Mouse (Mus musculus) heart, embryonic 10.5 days (tissue): Measurements from ENCODE around the gene Myl6b. TPM values are rescaled to one million over a fixed set of nuclear protein-coding genes. Genes with fewer than 3 reads are reported as not detected.

ENCODE experiments used
- DNase-seq: peaks from one replicate; pipeline ENCODE4 v3.0.0-alpha.2; 2017; ENCODE audit warnings: low spot score
- H3K27ac ChIP-seq: fragments of 300-500 bp; sonication (generic); 2 replicates; pipeline ENCODE4 v1.5.1; 2016; ENCODE audit warnings: mild to moderate bottlenecking
- H3K27me3 ChIP-seq: fragments of 300-500 bp; sonication (generic); 2 replicates; pipeline ENCODE4 v1.6.1; 2016; ENCODE audit warnings: mild to moderate bottlenecking; ENCODE audit not compliant: poor library complexity, insufficient read depth, severe bottlenecking
- H3K36me3 ChIP-seq: fragments of 300-500 bp; sonication (generic); 2 replicates; pipeline ENCODE4 v1.6.1; 2016; ENCODE audit warnings: mild to moderate bottlenecking, moderate library complexity
- H3K4me1 ChIP-seq: fragments of 300-500 bp; sonication (generic); 2 replicates; pipeline ENCODE4 v1.6.1; 2016; ENCODE audit warnings: mild to moderate bottlenecking
- H3K4me3 ChIP-seq: fragments of 300-500 bp; sonication (generic); 2 replicates; pipeline ENCODE4 v1.5.1; 2016; ENCODE audit warnings: mild to moderate bottlenecking, moderate library complexity
- H3K9me3 ChIP-seq: fragments of 300-500 bp; sonication (generic); 2 replicates; pipeline ENCODE4 v1.6.1; 2016; ENCODE audit warnings: mild to moderate bottlenecking, moderate library complexity
- WGBS: fragments of 180-500 bp; shearing (Covaris S2); methylation state at CpG from one replicate; pipeline ENCODE4 v1.1.7; 2016; 5-methylcytosine and 5-hydroxymethylcytosine counted together
- polyA plus RNA-seq: library from polyadenylated mRNA; unstranded; fragments of >200 nt; fragmentation: Nextera tagmentation; extraction: Ambion mirVana; gene quantifications from 2 replicates; pipeline ENCODE4 v1.2.1, GENCODE M21; 2016

Gene Myl6b
- polyA plus RNA-seq, 1 experiment from 2014 or later: 3.2 TPM

DNA sequence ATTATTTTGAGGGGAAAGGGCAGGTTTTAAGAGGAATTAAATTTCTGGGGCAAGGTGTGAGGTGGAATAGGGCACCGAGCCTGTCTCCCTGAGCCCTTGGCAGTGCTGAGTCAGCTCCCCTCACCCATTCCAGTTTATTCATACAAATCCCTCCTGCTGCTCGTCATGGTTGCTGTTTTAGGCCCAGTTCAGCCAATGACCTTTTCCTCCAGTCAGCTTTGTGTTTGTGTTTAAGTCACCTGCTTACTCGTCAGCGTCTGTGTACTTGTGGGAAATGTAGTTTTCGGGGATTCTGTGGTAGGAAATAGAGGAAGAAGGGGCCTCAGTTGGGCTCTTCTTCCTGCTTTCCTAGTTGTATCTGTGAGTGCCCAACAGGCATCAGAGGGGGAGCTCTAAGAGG is 9.1 kb downstream of the Myl6b start:
- peaks cover 38% of the 10 kb centered on the region for H3K4me1 ChIP-seq
- H3K4me3 ChIP-seq: peak overlapping the region; percentile 1; the same call in 1 of the 2 replicates
- no peak for DNase-seq
- peak overlapping the region; percentile 96 for H3K27ac ChIP-seq
- no peaks in the 10 kb centered on the region for H3K27me3 ChIP-seq
- peaks cover 75% of the 10 kb centered on the region for H3K36me3 ChIP-seq
- no peaks in the 10 kb centered on the region for H3K9me3 ChIP-seq
- 59% methylated on average over 5 of the region's 5 CpGs for WGBS

DNA sequence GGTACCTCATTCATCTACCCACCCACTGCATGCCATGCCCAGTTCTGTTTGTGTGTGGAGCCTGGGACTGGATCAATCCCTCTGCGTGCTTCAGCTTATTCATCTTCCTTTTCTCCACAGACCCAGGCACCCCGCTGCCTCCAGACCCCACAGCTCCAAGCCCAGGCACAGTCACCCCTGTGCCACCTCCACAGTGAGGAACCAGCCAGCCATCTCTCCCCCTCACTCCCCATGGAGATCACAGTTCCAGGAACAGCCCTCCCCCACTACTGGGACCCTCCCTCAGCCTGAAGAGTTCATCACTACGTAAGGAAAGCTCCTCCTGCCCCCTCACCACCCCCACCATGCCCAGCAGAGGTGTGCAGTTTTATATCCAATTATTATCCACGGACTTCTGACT is 9.7 kb downstream of the Myl6b start:
- Histone ChIP-seq H3K27ac (0 out of 2 replicates have a peak overlapping the region, but pooled peaks have one; percentile 72), H3K4me3 (no peak overlapping the region), H3K36me3 (peaks cover 81% of the 10 kb centered on the region), H3K4me1 (peaks cover 37% of the 10 kb centered on the region), H3K27me3 (no peaks in the 10 kb centered on the region), H3K9me3 (no peaks in the 10 kb centered on the region)
- WGBS: 77% methylated on average over 4 of the region's 4 CpGs
- no peak for DNase-seq

DNA sequence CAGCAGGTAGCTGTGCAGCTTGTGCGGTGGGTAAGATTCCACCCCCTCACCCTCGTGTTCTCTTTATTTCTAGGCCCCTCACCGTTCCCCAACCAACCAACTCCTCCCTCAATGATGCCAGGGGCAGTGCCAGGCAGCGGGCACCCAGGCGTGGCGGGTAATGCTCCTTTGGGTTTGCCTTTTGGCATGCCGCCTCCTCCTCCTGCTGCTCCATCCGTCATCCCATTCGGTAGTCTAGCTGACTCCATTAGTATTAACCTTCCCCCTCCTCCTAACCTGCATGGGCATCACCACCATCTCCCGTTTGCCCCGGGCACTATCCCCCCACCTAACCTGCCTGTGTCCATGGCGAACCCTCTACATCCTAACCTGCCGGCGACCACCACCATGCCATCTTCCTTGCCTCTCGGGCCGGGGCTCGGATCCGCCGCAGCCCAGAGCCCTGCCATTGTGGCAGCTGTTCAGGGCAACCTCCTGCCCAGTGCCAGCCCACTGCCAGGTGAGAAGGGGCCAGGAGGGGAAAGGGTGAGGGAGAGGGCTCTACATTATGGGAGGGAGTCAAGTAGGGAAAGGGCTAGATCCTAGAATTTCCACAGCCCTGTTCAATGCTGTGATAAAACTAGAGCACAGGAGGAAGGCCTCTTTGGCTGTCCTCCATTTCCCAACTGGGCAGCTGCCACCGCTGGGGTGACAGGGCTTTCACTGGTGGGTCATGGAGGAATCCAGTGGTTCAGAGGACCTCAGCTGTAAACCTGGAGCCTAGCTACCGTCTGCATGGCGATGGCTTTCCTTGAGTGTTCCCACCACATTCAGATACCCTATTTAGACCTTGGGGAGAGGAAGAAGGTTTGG is 10.4 kb downstream of the Myl6b start:
- WGBS: 91% methylated on average over 22 of the region's 22 CpGs
- DNase-seq: no peak
- no peak overlapping the region for H3K4me3 ChIP-seq
- H3K4me1 ChIP-seq: peaks cover 37% of the 10 kb centered on the region
- no peaks in the 10 kb centered on the region for H3K9me3 ChIP-seq
- H3K27me3 ChIP-seq: no peaks in the 10 kb centered on the region
- peaks cover 88% of the 10 kb centered on the region for H3K36me3 ChIP-seq
- no peak overlapping the region for H3K27ac ChIP-seq

DNA sequence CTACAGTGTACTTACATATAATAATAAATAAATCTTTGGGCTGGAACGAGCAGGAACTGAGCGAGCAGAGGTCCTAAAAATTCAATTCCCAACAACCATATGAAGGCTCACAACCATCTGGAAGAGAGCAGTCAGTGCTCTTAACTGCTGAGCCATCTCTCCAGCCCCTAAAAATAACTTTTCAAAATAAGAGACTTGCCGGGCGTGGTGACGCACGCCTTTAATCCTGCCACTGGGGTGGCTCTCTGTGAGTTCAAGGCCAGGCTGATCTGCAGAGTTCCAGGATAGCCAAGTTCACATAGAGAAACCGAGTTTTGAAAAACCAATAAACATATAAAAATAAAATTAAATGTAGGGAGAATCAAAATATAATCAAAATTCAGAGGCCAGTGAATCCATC is 12.1 kb downstream of the Myl6b start:
- H3K4me1 ChIP-seq: peaks cover 24% of the 10 kb centered on the region
- H3K27me3 ChIP-seq: no peaks in the 10 kb centered on the region
- no peak overlapping the region for H3K27ac ChIP-seq
- no peaks in the 10 kb centered on the region for H3K9me3 ChIP-seq
- DNase-seq: peak; percentile 63
- no peak overlapping the region for H3K4me3 ChIP-seq
- H3K36me3 ChIP-seq: peaks cover 97% of the 10 kb centered on the region
- 83% methylated on average over 7 of the region's 7 CpGs for WGBS

DNA sequence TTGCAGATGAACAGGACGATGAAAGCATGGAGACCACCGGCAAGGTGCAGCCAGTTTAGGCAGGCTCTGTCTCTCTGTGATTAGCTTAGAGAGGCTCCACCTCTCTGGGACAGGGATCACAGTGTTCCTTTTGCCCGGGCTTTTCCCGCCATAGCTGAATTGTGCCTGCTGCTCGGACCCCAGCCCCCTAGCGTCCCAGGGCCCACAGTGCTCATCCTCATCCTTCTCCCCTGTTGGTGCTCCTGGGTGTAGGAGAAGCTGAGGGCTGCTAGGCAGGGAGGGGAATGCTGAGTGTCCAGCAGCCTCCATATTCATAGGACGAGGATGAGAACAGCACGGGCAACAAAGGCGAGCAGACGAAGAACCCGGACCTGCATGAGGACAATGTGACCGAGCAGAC is 24.1 kb downstream of the Myl6b start:
- H3K9me3 ChIP-seq: no peaks in the 10 kb centered on the region
- WGBS: 82% methylated on average over 12 of the region's 12 CpGs
- H3K36me3 ChIP-seq: peaks cover 92% of the 10 kb centered on the region

DNA sequence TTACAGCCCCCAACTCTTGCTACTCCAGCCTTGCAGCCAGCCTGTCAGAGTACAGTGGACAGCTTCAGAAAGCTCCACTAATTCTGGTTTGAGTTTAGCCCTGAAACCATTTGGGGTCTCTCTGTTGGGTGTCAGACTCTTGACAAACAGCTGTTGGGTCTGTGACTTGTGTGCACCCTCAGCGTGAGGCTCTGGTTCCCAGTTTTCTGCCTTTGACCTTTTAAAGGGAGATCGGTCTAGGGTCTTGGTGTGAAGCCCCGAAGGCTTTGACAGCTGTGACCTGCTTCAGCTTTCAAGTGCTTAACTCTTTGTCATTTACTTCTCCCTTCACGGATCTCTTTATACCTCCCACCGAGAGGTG is 38.2 kb downstream of the Myl6b start:
- peaks cover 43% of the 10 kb centered on the region for H3K36me3 ChIP-seq
- 8% methylated on average over 5 of the region's 5 CpGs for WGBS
- no peaks in the 10 kb centered on the region for H3K9me3 ChIP-seq
- no peaks in the 10 kb centered on the region for H3K27me3 ChIP-seq
- H3K4me1 ChIP-seq: peaks cover 10% of the 10 kb centered on the region
- DNase-seq: no peak
- peak overlapping the region; percentile 90 for H3K4me3 ChIP-seq
- H3K27ac ChIP-seq: peak overlapping the region; percentile 98

More for the DNA sequence above, 24.1 kb downstream of the Myl6b start:
- DNase-seq: no peak
- Histone ChIP-seq H3K4me1 (no peaks in the 10 kb centered on the region), H3K27me3 (no peaks in the 10 kb centered on the region), H3K4me3 (no peak overlapping the region), H3K27ac (no peak overlapping the region)

DNA sequence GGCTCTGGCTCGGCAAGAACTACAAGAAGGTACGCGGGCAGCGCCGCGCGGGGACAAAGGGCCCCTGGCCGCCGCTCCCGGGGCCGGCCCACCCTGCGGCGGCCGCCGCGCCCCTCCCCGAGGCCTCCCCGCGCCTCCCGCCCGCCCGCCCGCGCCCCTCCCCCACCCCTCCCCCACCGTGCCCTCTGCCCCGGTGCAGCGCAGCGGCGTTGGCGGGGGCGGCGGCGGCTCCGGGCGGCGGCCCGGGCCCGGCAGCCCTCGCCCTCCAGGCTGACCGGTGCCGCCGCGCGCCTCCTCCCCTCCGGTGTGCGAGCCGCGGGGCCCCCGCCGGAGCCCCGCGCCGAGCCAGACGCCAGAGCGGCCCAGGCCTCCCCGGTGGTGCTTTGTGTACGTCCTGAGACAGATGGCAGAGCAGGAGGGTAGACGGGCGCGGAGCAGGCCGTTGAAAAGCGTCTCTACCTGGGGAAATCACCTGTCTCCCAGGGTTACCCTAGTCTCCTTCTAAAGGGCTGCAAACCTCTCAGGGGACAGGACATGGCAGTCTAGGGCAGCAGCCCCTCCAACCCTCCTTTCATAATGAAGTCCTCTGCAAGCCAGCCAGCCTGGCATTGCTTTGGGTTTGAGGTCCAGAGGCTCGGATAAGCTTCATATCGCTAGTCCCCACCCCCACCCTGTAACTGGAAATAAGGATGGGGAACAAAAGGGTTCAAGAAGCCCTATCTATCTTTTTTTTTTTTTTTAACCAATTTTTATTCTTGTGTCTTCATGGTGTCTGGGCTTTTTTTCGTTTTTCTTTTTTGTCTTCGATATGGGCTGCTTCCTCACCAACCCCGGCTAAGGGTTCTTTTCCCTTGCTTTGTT is 38.8 kb downstream of the Myl6b start:
- Histone ChIP-seq H3K4me3 (peak overlapping the region; percentile 90), H3K9me3 (no peaks in the 10 kb centered on the region), H3K27ac (peak overlapping the region; percentile 98), H3K27me3 (no peaks in the 10 kb centered on the region), H3K4me1 (peaks cover 10% of the 10 kb centered on the region), H3K36me3 (peaks cover 37% of the 10 kb centered on the region)
- 2% methylated on average over 42 of the region's 67 CpGs for WGBS
- peak; percentile 81 for DNase-seq

DNA sequence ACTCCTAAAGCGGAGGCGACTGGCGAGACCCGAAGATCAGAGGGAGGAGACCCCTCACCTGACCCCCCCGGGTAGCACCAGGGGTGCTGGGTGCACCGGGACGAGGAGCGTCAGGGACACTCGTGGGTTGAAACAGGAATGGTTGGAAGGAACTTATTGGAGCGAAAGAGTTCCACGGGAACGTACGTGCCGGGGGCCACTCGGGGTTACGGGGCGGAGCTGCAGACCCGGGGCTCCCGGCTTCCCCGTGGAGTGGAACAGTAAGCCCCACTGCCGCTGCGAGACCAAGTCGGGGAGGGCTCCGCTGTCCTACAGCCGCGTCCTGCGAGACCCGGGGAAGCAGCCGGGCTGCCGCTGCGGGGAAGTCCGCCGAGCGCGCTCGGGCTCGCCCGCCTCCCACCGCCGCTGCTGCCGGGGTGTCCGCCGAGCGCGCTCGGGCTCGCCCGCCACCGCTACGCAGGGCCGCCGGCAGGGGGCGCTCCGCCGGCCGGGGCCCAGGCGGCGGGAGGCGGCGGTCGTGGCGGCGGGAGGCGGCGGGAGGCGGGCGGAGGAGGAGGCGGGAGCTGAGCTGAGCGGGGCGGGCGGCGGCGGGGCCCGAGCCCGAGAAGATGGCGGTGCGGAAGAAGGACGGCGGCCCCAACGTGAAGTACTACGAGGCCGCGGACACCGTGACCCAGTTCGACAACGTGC is 39.6 kb downstream of the Myl6b start, which contains the start of gene Smarcc2:
Gene Smarcc2 (plus strand): TSS at position 530 of the 690 bp plus-strand sequence.
- no peaks in the 10 kb centered on the region for H3K9me3 ChIP-seq
- under 1% methylated on average over 78 of the region's 86 CpGs for WGBS
- peaks cover 10% of the 10 kb centered on the region for H3K4me1 ChIP-seq
- peak; percentile 86 for DNase-seq
- peak within 1 kb of the TSS; percentile 90 for H3K4me3 ChIP-seq
- H3K27me3 ChIP-seq: no peaks in the 10 kb centered on the region
- H3K36me3 ChIP-seq: peaks cover 29% of the 10 kb centered on the region
- peak within 1 kb of the TSS; percentile 98 for H3K27ac ChIP-seq

DNA sequence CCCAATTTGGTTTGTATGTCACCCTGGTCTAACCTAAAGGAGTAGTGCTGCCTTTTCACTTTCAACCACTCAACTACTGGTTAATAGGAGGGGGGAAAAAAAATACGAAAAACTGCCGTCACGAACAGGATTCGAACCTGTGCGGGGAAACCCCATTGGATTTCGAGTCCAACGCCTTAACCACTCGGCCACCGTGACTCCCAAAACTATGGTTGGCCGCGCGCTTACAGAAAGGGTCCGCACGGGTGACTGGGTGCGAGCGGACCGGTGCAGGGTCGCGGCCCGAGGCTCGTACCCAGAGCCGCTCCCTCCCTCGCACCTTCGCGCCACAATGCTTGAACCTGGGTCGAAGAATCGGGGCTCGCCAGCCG is 40.2 kb downstream of the Myl6b start:
- Histone ChIP-seq H3K9me3 (no peaks in the 10 kb centered on the region), H3K27me3 (no peaks in the 10 kb centered on the region), H3K4me3 (peak overlapping the region; percentile 90), H3K36me3 (peaks cover 23% of the 10 kb centered on the region), H3K27ac (peak overlapping the region; percentile 98), H3K4me1 (peaks cover 10% of the 10 kb centered on the region)
- under 1% methylated on average over 29 of the region's 29 CpGs for WGBS
- DNase-seq: peak; percentile 94

DNA sequence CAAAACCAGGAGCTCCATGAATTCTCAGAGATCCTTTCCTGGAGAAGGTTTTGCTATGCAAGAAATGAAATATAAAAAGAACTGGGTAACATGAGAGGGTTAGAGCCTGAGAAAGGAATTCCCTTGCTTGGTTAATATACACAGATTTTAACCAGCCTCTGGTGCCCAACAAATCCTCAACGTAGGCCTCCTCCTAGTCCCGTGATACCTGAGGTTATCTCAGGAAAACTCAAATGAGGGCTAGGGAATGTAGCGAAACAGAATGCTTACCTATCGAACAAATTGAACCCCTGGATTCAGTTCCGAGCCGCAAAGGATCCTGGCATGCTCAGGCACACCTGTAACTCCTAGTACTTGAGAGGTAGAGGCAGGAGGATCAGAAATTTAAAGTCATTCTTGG is 40.8 kb downstream of the Myl6b start:
- Histone ChIP-seq H3K4me3 (no peak overlapping the region), H3K36me3 (peaks cover 17% of the 10 kb centered on the region), H3K27ac (no peak overlapping the region), H3K4me1 (peaks cover 10% of the 10 kb centered on the region), H3K27me3 (no peaks in the 10 kb centered on the region), H3K9me3 (no peaks in the 10 kb centered on the region)
- no peak for DNase-seq
- 83% methylated on average over 6 of the region's 6 CpGs for WGBS

DNA sequence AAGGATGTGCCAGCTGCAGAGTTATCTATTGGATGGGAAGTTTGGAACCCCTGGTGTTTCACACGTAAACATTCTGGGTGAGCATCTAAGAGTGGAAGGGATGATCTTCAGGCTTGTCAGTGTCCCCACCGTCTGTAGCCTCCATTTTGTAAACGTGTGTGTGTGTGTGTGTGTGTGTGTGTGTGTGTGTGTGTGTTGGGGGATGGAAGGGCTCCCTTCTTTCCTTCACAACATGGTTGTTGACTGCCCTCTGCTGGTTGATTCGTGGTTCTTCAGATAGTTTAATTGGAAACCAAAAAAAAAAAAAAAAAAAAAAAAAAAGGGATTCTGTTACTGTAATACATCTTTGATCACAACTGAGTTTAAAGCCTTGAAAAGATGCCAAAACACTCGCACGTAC is 43.2 kb downstream of the Myl6b start:
- Histone ChIP-seq H3K4me3 (0 out of 2 replicates have a peak overlapping the region, but pooled peaks have one; percentile 24), H3K27me3 (no peaks in the 10 kb centered on the region), H3K9me3 (no peaks in the 10 kb centered on the region), H3K27ac (peak overlapping the region; percentile 56; the same call in 1 of the 2 replicates), H3K4me1 (peaks cover 2% of the 10 kb centered on the region), H3K36me3 (no peaks in the 10 kb centered on the region)
- DNase-seq: peak; percentile 85
- WGBS: 2% methylated on average over 6 of the region's 6 CpGs

DNA sequence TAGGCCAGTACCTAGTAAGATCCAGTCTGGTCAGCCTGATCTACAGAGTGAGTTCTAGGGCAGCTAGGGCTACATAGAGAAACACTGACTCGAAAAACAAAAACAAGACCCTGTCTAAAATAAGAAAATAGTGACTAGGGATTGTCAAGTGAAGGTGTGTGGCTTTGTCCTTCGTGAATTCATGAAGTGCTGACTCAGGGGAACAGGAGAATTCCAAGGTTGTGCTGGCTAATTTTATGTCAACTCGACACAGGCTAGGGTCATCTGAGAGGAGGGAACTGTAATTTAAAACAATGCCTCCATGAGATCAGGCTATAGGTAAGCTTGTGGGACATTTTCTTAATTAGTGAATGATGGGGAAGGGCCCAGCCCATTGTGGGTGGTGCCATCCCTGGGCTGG is 44.0 kb downstream of the Myl6b start:
- WGBS: 76% methylated on average over 3 of the region's 3 CpGs
- Histone ChIP-seq H3K4me3 (no peak overlapping the region), H3K27me3 (no peaks in the 10 kb centered on the region), H3K9me3 (no peaks in the 10 kb centered on the region), H3K4me1 (no peaks in the 10 kb centered on the region), H3K36me3 (no peaks in the 10 kb centered on the region), H3K27ac (no peak overlapping the region)
- DNase-seq: no peak
